Mouse (Mus musculus): ENCODE measurements around the gene Htr3b.

The Htr3b gene

DNA sequence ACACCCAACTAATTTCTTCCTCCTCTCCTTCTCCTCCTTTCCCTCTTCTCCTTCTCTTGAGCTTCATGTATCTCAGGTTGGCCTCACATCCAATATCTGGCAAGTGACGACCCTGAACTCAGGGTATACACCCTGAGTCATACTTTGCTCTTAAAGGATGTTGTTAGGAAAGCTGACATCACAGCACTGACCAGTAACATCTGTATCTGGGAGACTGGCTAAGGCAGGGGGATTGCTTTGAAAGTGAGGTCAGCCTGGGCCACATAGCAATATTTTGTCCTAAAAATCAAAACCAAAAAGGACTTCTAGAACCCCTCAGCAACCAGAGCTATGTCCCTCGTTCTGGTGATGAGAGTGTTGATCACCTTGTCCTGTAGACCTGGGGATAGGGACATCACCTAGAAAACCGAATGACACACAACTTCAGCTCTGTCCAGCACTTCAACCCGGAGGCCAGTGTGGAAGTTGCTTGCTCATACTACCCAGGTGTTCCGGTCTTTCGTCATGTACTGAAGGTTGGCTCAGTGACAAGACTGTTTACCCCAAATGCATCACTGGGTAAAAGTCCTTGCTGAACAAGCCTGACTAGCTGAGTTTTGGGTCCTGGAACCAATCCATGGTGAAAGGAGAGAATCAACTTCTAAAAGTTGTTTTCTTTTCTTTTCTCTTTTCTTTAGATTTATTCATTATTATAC is 12.0 kb upstream of the Htr3b start:
- Histone ChIP-seq H3K36me3 (ENCODE audit: control insufficient read depth, insufficient read depth, low read length, poor library complexity, severe bottlenecking) (no peaks in the 10 kb centered on the region), H3K27me3 (ENCODE audit: control insufficient read depth, insufficient read depth, low read length, poor library complexity, severe bottlenecking) (no peaks in the 10 kb centered on the region)
- no peak for DNase-seq (ENCODE audit: low read depth, low spot score)

DNA sequence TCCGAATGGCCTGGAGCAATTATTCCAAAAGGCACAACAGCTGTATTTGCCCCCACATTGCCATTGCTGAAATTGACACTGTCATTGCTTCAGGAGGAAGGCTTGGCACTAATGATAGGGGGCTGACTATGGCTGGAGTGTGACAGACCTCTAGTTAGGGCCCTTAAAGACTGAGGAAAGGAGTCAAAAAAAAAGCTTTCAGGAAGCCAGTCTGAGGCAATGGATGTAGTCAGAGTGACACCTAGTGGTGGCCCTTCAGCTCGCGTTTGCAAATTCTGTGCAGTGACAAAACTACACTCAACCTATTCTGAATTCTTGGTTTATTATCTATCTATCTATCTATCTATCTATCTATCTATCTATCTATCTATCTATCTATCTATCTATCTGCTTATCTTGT is 7.7 kb upstream of the Htr3b start:
- no peaks in the 10 kb centered on the region for H3K36me3 ChIP-seq (ENCODE audit: control insufficient read depth, insufficient read depth, low read length, poor library complexity, severe bottlenecking)
- DNase-seq (ENCODE audit: low read depth, low spot score) = peak; percentile 57
- H3K27me3 ChIP-seq (ENCODE audit: control insufficient read depth, insufficient read depth, low read length, poor library complexity, severe bottlenecking) = no peaks in the 10 kb centered on the region

DNA sequence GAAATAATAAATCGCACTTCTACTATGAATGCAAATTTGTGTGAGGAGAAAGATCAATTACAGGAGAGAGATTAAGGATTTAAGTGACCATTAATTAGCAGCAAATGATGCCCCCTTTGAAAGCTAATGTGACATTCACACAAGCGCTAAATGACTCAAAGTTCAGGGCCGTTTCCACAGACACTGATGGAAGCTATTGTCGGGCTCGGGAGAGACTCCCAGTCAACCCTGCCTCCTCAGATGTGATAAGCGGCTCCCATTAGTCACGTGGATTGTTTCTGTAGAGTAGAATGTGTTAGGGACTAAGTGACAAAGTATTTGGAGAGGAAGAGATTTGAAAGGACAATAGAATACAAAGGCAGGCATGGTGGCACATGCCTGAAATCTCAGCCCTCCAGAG is 2.7 kb downstream of the Htr3b start:
- no peak for DNase-seq (ENCODE audit: low read depth, low spot score)
- Histone ChIP-seq H3K36me3 (ENCODE audit: control insufficient read depth, insufficient read depth, low read length, poor library complexity, severe bottlenecking) (no peaks in the 10 kb centered on the region), H3K27me3 (ENCODE audit: control insufficient read depth, insufficient read depth, low read length, poor library complexity, severe bottlenecking) (no peaks in the 10 kb centered on the region)

DNA sequence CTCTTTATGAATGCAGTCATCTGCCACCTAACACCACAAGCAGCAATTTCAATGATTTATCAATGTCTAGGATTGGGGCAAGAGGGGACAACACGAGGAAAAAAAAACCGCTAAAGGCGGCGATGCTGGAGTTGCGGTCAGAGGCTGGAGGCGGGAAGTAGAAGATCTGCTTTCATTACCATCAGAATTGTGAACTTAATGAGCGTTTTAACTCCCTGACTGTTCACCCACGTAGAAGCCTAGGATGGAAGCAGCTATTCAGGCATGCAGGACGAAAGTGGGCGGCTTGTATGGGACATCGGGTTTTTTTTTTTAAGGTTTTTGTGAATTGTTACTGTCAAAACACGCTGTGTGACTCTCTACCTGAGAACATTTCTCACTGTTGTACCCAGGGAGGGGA is 3.5 kb downstream of the Htr3b start:
- DNase-seq (ENCODE audit: low read depth, low spot score) = no peak
- Histone ChIP-seq H3K27me3 (ENCODE audit: control insufficient read depth, insufficient read depth, low read length, poor library complexity, severe bottlenecking) (no peaks in the 10 kb centered on the region), H3K36me3 (ENCODE audit: control insufficient read depth, insufficient read depth, low read length, poor library complexity, severe bottlenecking) (no peaks in the 10 kb centered on the region)

GRCm38 (mm10) chr9:48947565-48947964 is 17.2 kb downstream of the Htr3b start:
- Histone ChIP-seq H3K36me3 (ENCODE audit: control insufficient read depth, insufficient read depth, low read length, poor library complexity, severe bottlenecking) (no peaks in the 10 kb centered on the region), H3K27me3 (ENCODE audit: control insufficient read depth, insufficient read depth, low read length, poor library complexity, severe bottlenecking) (no peaks in the 10 kb centered on the region)
- DNase-seq (ENCODE audit: low read depth, low spot score) = no peak

DNA sequence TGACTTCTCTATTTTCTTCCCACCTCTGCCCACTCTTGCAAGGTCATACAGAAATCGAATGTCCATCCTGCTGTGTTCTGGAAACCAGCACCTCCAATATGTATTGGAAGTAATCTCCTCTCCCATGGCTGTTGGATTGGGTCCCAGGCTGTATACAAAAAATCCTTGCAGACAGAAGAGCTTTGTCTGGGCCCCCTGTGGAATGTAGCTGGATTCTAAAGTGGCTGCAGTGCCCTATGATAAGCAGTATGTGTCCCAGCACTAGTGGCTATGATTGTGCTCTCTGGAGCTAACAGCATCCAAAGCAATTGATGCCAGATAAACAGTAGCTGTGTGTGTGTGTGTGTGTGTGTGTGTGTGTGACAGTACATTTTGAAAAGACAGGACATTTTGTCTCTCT is 22.4 kb downstream of the Htr3b start:
- no peaks in the 10 kb centered on the region for H3K36me3 ChIP-seq (ENCODE audit: control insufficient read depth, insufficient read depth, low read length, poor library complexity, severe bottlenecking)
- no peak for DNase-seq (ENCODE audit: low read depth, low spot score)
- no peaks in the 10 kb centered on the region for H3K27me3 ChIP-seq (ENCODE audit: control insufficient read depth, insufficient read depth, low read length, poor library complexity, severe bottlenecking)

DNA sequence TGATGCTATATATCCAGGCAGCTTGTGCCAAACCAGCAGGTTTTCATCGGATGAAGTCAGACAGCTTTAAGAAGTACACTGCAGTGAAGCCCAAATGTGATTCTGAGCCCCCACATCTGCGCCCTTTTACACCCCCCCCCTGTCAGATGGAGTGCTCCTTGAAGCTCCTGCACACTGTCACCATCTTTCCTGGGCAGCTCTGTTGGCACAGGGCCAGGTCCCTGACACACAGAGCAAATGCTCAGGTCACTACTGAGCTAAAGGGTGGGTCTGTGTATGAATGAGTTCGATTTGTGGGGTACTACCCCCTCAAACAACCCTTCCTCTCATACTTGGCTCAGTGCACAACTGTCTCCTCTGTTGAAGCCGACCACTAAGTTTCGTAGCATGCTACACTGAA is 35.4 kb downstream of the Htr3b start:
- H3K27me3 ChIP-seq (ENCODE audit: control insufficient read depth, insufficient read depth, low read length, poor library complexity, severe bottlenecking) = no peaks in the 10 kb centered on the region
- H3K36me3 ChIP-seq (ENCODE audit: control insufficient read depth, insufficient read depth, low read length, poor library complexity, severe bottlenecking) = no peaks in the 10 kb centered on the region

GRCm38 (mm10) chr9:48928781-48929180 is 36.0 kb downstream of the Htr3b start:
- no peaks in the 10 kb centered on the region for H3K36me3 ChIP-seq (ENCODE audit: control insufficient read depth, insufficient read depth, low read length, poor library complexity, severe bottlenecking)
- H3K27me3 ChIP-seq (ENCODE audit: control insufficient read depth, insufficient read depth, low read length, poor library complexity, severe bottlenecking) = no peaks in the 10 kb centered on the region
- DNase-seq (ENCODE audit: low read depth, low spot score) = no peak

More for the DNA sequence above, 35.4 kb downstream of the Htr3b start:
- no peak for DNase-seq (ENCODE audit: low read depth, low spot score)

DNA sequence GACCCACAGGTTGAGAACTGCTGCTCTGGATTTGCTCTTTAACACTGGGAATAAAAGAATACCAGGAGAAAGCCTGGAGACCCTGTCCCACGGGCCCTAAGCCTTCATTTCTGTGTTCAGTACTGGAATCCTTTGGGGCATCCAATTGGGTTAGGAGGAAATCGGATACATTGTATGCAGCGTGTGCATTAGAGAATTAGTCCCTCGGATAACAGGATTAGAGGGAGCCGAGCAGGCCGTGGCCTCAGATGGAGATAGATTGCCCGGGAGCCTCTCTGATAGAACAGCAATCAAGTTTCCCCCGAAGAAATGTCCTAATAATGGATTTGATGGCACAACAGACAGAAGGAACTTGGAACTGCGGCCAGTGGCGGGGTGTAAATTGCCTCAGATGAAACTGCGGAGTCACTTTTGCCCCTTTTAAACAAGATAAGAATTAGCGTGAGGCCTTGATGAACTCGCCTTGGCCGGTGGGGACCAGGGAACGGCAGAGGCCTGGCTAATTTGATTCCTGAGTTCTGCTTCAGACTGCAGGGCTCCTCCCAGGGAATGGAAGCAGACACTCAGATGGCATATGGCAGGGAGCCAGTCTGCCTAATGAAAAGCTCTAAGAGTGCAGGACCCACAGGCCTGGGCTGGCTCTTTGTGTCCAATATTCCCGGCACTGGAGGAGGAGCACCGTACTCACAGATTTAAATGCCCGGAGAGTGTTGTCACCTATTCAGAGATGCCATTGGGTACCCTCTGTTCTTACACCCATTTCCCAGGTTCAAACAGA is 48.6 kb downstream of the Htr3b start:
- Histone ChIP-seq H3K27me3 (ENCODE audit: control insufficient read depth, insufficient read depth, low read length, poor library complexity, severe bottlenecking) (no peaks in the 10 kb centered on the region; the same call in 1 of the 2 replicates), H3K36me3 (ENCODE audit: control insufficient read depth, insufficient read depth, low read length, poor library complexity, severe bottlenecking) (no peaks in the 10 kb centered on the region)
- no peak for DNase-seq (ENCODE audit: low read depth, low spot score)

DNA sequence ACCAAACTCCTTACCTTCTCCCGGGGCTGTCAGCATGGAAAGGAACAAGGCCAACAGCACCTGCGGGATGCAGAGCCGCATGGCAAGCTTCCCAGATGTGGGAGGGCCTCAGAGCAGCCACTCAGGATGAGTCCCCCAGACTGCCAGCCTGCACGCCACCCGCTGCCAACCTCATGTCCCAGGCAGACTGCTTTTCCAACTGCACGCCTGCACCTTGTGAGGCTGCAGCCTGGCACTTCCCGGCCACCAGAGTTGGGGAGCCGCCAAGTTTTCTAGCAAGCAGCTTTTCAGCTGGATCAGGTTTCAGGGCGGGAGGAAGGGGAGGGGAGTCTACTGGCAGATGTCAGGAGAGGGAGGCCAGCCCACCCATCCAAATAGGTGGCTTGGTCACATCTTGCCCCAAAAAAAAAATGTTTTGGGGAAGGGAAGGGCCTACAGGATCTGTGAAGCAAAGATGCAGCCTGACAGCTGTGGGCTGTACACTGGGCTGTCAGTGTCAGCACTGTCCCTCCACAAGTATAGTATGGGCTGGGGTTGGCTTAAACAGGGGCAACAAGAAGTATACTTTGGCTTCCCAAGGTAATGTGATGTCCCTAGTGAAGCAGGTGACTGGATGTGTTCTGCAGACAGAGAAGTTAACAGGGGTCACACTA is 53.8 kb downstream of the Htr3b start, which contains the start of gene Htr3a:
TSS of gene Htr3a (minus strand) at position 215 of the 653 bp plus-strand sequence.
- no peaks in the 10 kb centered on the region for H3K27me3 ChIP-seq (ENCODE audit: control insufficient read depth, insufficient read depth, low read length, poor library complexity, severe bottlenecking)
- no peak for DNase-seq (ENCODE audit: low read depth, low spot score)
- H3K36me3 ChIP-seq (ENCODE audit: control insufficient read depth, insufficient read depth, low read length, poor library complexity, severe bottlenecking) = no peaks in the 10 kb centered on the region

DNA sequence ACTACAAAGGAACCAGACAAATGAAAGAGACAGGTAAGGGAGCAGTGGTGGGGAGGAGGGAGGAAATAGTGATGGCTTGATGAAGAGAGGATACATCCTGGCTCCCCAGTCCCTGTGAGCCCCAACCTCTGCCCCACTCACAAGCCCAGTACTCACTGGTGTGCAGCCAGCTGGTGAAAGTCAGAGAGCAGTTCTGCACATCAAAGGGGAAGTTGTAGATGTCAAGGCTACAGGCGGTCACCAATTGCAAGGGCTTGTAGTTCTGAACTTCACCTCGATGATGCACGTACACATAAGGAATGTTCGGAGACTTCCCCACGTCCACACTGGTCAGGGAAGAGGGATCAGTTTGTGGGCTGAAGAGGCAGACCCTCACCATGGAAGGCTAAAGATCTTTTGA is 60.4 kb downstream of the Htr3b start:
- no peaks in the 10 kb centered on the region for H3K27me3 ChIP-seq (ENCODE audit: control insufficient read depth, insufficient read depth, low read length, poor library complexity, severe bottlenecking)
- DNase-seq (ENCODE audit: low read depth, low spot score) = no peak
- H3K36me3 ChIP-seq (ENCODE audit: control insufficient read depth, insufficient read depth, low read length, poor library complexity, severe bottlenecking) = no peaks in the 10 kb centered on the region

GRCm38 (mm10) chr9:48903766-48904165 is 61.0 kb downstream of the Htr3b start:
- DNase-seq (ENCODE audit: low read depth, low spot score) = no peak
- no peaks in the 10 kb centered on the region for H3K27me3 ChIP-seq (ENCODE audit: control insufficient read depth, insufficient read depth, low read length, poor library complexity, severe bottlenecking)

DNA sequence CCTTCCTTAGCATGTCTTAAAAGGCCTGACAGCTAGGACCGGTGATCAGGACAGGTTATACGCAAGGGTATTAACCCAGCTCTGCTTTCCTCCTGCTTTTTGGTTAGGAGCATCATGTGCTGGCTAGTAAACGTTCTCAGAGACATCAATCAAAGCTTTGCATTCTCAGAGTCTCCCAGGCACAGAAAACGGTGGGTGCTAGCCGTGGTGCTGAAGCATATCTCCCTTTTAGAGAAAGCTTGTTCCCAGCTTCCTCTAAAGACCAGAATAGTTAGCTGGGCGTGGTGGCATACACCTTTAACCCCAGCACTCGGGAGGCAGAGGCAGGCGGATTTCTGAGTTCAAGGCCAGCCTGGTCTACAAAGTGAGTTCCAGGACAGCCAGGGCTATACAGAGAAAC is 66.2 kb downstream of the Htr3b start:
- no peak for DNase-seq (ENCODE audit: low read depth, low spot score)
- H3K36me3 ChIP-seq (ENCODE audit: control insufficient read depth, insufficient read depth, low read length, poor library complexity, severe bottlenecking) = no peaks in the 10 kb centered on the region

More at GRCm38 (mm10) chr9:48903766-48904165, 61.0 kb downstream of the Htr3b start:
- H3K36me3 ChIP-seq (ENCODE audit: control insufficient read depth, insufficient read depth, low read length, poor library complexity, severe bottlenecking) = no peaks in the 10 kb centered on the region

GRCm38 (mm10) chr9:48895819-48896536 is 68.8 kb downstream of the Htr3b start:
- no peaks in the 10 kb centered on the region for H3K27me3 ChIP-seq (ENCODE audit: control insufficient read depth, insufficient read depth, low read length, poor library complexity, severe bottlenecking)

More for the DNA sequence above, 66.2 kb downstream of the Htr3b start:
- no peaks in the 10 kb centered on the region for H3K27me3 ChIP-seq (ENCODE audit: control insufficient read depth, insufficient read depth, low read length, poor library complexity, severe bottlenecking)

More at GRCm38 (mm10) chr9:48895819-48896536, 68.8 kb downstream of the Htr3b start:
- DNase-seq (ENCODE audit: low read depth, low spot score) = no peak
- H3K36me3 ChIP-seq (ENCODE audit: control insufficient read depth, insufficient read depth, low read length, poor library complexity, severe bottlenecking) = no peaks in the 10 kb centered on the region

All from splenic B cell, adult 2 months (primary cell).